Mouse (Mus musculus): Measurements from ENCODE around the gene Baz2b. TPM values are rescaled to one million over a fixed set of nuclear protein-coding genes. Genes with fewer than 3 reads are reported as not detected.

The Baz2b gene
- polyA plus RNA-seq, 2 experiments, result 36.0 to 45.6 TPM

GRCm38 (mm10) chr2:60171786-60172530, 37.7 kb downstream of the Baz2b start:
- no peaks in the 10 kb centered on the region for H3K36me3 ChIP-seq (ENCODE audit: control insufficient read depth, insufficient read depth, low read length)
- no peaks in the 10 kb centered on the region for H3K4me1 ChIP-seq (ENCODE audit: control insufficient read depth, insufficient read depth, low read length)
- H3K9ac ChIP-seq (ENCODE audit: low read depth, low read length, severe bottlenecking), result no peak overlapping the region
- no peaks in the 10 kb centered on the region for H3K27me3 ChIP-seq (ENCODE audit: control insufficient read depth, insufficient read depth, low read length)
- DNase-seq (ENCODE audit: low spot score) (no peak), ATAC-seq (ENCODE audit: low FRiP score, low read depth) (no peak)
- no peak overlapping the region for H3K4me2 ChIP-seq (replicated peaks; ENCODE audit: low read depth, low read length, severe bottlenecking)
- no peak overlapping the region for H3K4me3 ChIP-seq (replicated peaks; ENCODE audit: low read length)
- no peak for TF ChIP-seq POLR2A (IDR thresholded peaks at IDR 0.05; ENCODE audit: borderline replicate concordance, extremely low read depth, insufficient read depth, insufficient read length)
- no peaks in the 10 kb centered on the region for H3K9me3 ChIP-seq (ENCODE audit: control insufficient read depth, low read length)
- H3K27ac ChIP-seq (replicated peaks; ENCODE audit: low read depth, low read length), result no peak overlapping the region
- WGBS, result 62% methylated on average over 7 of the region's 7 CpGs

- DNase-seq (ENCODE audit: low spot score) (no peak), ATAC-seq (ENCODE audit: low FRiP score, low read depth) (no peak)
- H3K9ac ChIP-seq (ENCODE audit: low read depth, low read length, severe bottlenecking), result no peak overlapping the region
- no peaks in the 10 kb centered on the region for H3K27me3 ChIP-seq (ENCODE audit: control insufficient read depth, insufficient read depth, low read length)
- no peak overlapping the region for H3K27ac ChIP-seq (replicated peaks; ENCODE audit: low read depth, low read length)
- H3K4me3 ChIP-seq (replicated peaks; ENCODE audit: low read length), result no peak overlapping the region
- H3K36me3 ChIP-seq (ENCODE audit: control insufficient read depth, insufficient read depth, low read length), result no peaks in the 10 kb centered on the region
- H3K4me2 ChIP-seq (replicated peaks; ENCODE audit: low read depth, low read length, severe bottlenecking), result no peak overlapping the region
- no peaks in the 10 kb centered on the region for H3K4me1 ChIP-seq (ENCODE audit: control insufficient read depth, insufficient read depth, low read length)
- 81% methylated on average over 4 of the region's 4 CpGs for WGBS
- no peak for TF ChIP-seq POLR2A (IDR thresholded peaks at IDR 0.05; ENCODE audit: borderline replicate concordance, extremely low read depth, insufficient read depth, insufficient read length)
- H3K9me3 ChIP-seq (ENCODE audit: control insufficient read depth, low read length), result no peaks in the 10 kb centered on the region
Observed at GRCm38 (mm10) chr2:60166878-60167277, 42.8 kb downstream of the Baz2b start.

- no peak for TF ChIP-seq POLR2A (IDR thresholded peaks at IDR 0.05; ENCODE audit: borderline replicate concordance, extremely low read depth, insufficient read depth, insufficient read length)
- Histone ChIP-seq H3K4me1 (ENCODE audit: control insufficient read depth, insufficient read depth, low read length) (no peaks in the 10 kb centered on the region), H3K4me3 (replicated peaks; ENCODE audit: low read length) (no peak overlapping the region), H3K4me2 (replicated peaks; ENCODE audit: low read depth, low read length, severe bottlenecking) (no peak overlapping the region), H3K27ac (replicated peaks; ENCODE audit: low read depth, low read length) (no peak overlapping the region), H3K27me3 (ENCODE audit: control insufficient read depth, insufficient read depth, low read length) (no peaks in the 10 kb centered on the region), H3K36me3 (ENCODE audit: control insufficient read depth, insufficient read depth, low read length) (no peaks in the 10 kb centered on the region), H3K9ac (ENCODE audit: low read depth, low read length, severe bottlenecking) (no peak overlapping the region), H3K9me3 (ENCODE audit: control insufficient read depth, low read length) (no peaks in the 10 kb centered on the region)
- no peak for DNase-seq (ENCODE audit: low spot score)
- 91% methylated on average over 11 of the region's 11 CpGs for WGBS
- no peak for ATAC-seq (ENCODE audit: low FRiP score, low read depth)
Observed at GRCm38 (mm10) chr2:60165679-60166078, 44.0 kb downstream of the Baz2b start.

- Histone ChIP-seq H3K4me1 (ENCODE audit: control insufficient read depth, insufficient read depth, low read length) (no peaks in the 10 kb centered on the region), H3K4me3 (replicated peaks; ENCODE audit: low read length) (no peak overlapping the region), H3K27me3 (ENCODE audit: control insufficient read depth, insufficient read depth, low read length) (no peaks in the 10 kb centered on the region), H3K4me2 (replicated peaks; ENCODE audit: low read depth, low read length, severe bottlenecking) (no peak overlapping the region), H3K9ac (ENCODE audit: low read depth, low read length, severe bottlenecking) (no peak overlapping the region), H3K36me3 (ENCODE audit: control insufficient read depth, insufficient read depth, low read length) (no peaks in the 10 kb centered on the region), H3K9me3 (ENCODE audit: control insufficient read depth, low read length) (no peaks in the 10 kb centered on the region), H3K27ac (replicated peaks; ENCODE audit: low read depth, low read length) (no peak overlapping the region)
- WGBS, result 75% methylated on average over 2 of the region's 2 CpGs
- no peak for TF ChIP-seq POLR2A (IDR thresholded peaks at IDR 0.05; ENCODE audit: borderline replicate concordance, extremely low read depth, insufficient read depth, insufficient read length)
- DNase-seq (ENCODE audit: low spot score), result no peak
- no peak for ATAC-seq (ENCODE audit: low FRiP score, low read depth)
Observed at GRCm38 (mm10) chr2:60163744-60164143, 45.9 kb downstream of the Baz2b start.

- no peak overlapping the region for H3K27ac ChIP-seq (replicated peaks; ENCODE audit: low read depth, low read length)
- no peaks in the 10 kb centered on the region for H3K36me3 ChIP-seq (ENCODE audit: control insufficient read depth, insufficient read depth, low read length)
- H3K9me3 ChIP-seq (ENCODE audit: control insufficient read depth, low read length), result 0 out of 2 replicates have a peak, but pooled peaks cover 3% of the 10 kb centered on the region
- TF ChIP-seq POLR2A (IDR thresholded peaks at IDR 0.05; ENCODE audit: borderline replicate concordance, extremely low read depth, insufficient read depth, insufficient read length), result no peak
- no peak overlapping the region for H3K4me3 ChIP-seq (replicated peaks; ENCODE audit: low read length)
- H3K4me2 ChIP-seq (replicated peaks; ENCODE audit: low read depth, low read length, severe bottlenecking), result no peak overlapping the region
- no peaks in the 10 kb centered on the region for H3K27me3 ChIP-seq (ENCODE audit: control insufficient read depth, insufficient read depth, low read length)
- H3K4me1 ChIP-seq (ENCODE audit: control insufficient read depth, insufficient read depth, low read length), result no peaks in the 10 kb centered on the region
- no peak for ATAC-seq (ENCODE audit: low FRiP score, low read depth)
- H3K9ac ChIP-seq (ENCODE audit: low read depth, low read length, severe bottlenecking), result no peak overlapping the region
- DNase-seq (ENCODE audit: low spot score), result no peak
- 63% methylated on average over 2 of the region's 2 CpGs for WGBS
Observed at GRCm38 (mm10) chr2:60152481-60152880, 57.2 kb downstream of the Baz2b start.
